Mouse (Mus musculus): Measurements from ENCODE around the gene Sox8.

The Sox8 gene

GRCm38 (mm10) chr17:25570648-25571452 lies at the start of gene Sox8:
TSS of gene Sox8 (minus strand) at chr17:25570686.
- peak; percentile 84 for DNase-seq (ENCODE audit: low read depth, low spot score)

DNA sequence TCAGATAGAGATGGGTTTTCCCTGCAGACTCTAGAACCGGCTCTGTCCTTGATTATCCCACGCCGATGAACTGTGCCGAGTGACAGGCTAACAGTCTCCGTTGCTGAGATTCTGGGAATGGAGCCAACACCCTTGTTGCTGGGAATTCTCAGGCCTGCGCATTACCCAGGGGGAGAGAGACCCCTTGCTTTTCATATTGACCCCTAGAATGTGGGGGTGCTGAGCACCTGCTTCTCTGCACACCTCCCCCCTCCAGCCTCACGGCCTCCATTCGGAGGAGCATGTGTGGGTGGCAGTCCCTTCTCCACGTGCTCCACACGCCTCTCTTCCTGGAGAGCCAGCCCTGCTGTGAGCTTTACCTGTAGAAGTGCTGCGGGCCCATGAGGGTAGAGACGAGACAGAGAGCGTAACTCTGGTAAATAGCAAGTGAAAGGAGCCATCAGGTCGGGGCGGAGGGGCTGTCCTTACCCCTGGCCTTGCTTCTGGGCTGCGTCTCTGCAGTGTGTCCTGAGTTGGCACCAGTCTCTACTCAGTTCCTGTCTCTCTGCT lies 48.1 kb upstream of the Sox8 start:
- DNase-seq (ENCODE audit: low read depth, low spot score): no peak

DNA sequence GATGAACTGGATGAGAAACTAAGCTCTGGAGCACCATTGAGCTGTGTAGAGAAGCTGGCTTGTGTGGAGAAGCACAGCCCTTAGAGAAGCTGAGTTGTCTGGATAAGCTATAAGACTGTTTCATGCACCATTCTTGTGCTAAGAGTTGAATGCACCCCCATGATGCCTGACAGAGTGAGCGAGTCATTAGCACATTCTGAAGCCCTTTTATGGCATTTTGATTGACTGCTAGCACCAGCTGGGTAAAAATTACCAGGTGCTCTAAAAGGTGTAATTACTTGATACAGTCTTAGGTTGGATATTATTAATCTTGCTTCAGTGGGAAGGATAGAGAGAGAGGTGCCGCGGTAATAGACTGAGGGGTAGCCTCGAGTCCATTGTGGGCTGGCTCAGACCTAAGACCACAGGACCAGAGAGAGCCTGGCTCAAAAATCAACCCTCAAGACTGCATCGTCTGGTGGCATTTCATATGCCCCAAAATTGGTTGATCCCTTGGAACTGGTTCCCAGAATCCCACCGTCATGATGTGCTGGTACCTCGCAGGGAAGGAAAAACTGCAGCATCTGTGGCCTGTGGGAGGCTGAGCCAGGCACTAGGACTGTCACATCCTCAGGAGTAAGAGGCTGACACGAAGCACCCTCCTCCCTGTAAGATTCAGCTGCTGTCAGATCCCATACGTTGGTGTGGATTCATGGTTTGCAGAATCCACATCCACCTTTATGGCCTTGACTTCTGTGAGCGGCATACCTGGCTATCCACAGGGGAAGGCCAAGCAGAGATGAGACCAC lies 44.4 kb upstream of the Sox8 start:
- DNase-seq (ENCODE audit: low read depth, low spot score): no peak

GRCm38 (mm10) chr17:25613323-25613722 lies 42.8 kb upstream of the Sox8 start:
- no peak for DNase-seq (ENCODE audit: low read depth, low spot score)

- no peak for DNase-seq (ENCODE audit: low read depth, low spot score)
These were observed 42.1 kb upstream of the Sox8 start for GRCm38 (mm10) chr17:25612537-25612936.

- DNase-seq (ENCODE audit: low read depth, low spot score): no peak
These were observed 39.7 kb upstream of the Sox8 start for GRCm38 (mm10) chr17:25610151-25610550.

DNA sequence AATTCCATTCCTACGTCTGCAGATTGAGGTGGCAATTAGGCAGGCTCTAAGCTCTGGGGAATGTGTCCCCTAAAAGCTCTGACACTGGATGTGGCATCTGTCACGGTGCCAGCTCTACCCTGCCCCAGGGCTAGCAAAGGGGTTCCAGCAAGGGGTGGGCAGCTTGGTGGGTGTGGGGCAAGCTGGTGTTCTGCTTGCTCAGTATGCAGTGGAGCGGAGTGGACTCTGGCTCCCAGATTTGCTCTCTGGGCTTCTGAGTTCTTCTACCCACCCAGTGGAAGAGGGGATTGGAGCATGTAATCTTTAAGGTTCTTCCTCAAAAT lies 39.0 kb upstream of the Sox8 start:
- DNase-seq (ENCODE audit: low read depth, low spot score): no peak

GRCm38 (mm10) chr17:25608821-25609505 lies 38.5 kb upstream of the Sox8 start:
- DNase-seq (ENCODE audit: low read depth, low spot score): no peak

DNA sequence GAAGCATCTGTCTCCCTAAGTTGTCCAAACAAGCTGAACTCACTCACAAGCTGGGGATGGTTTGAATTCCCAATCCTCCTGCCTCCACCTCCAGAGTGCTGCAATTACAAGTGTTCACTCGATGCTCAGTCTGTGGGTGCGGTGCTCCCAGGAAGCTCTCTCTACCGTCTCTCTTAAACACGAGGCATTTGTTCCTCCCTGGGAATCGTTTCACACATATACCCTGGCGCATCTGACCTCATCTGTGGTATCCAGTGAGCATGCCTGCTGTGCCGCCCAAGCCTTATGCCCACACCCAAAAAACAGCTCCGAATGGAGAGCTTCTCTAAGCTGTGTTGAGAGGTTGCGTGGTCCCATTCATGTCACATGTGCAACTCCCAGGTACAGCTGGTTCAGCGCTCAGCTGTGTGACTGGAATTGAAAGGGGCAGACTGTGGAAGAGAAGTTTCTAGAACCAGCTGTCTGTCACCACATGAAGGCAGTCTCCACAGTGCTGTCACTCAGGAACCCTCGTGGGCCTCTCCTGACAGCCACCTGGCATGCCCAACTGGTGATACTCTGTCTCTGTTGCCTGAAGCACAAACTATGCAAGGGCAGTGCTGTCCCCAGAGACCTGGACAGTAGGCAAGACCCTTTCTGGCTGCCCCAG lies 37.8 kb upstream of the Sox8 start:
- DNase-seq (ENCODE audit: low read depth, low spot score): no peak

DNA sequence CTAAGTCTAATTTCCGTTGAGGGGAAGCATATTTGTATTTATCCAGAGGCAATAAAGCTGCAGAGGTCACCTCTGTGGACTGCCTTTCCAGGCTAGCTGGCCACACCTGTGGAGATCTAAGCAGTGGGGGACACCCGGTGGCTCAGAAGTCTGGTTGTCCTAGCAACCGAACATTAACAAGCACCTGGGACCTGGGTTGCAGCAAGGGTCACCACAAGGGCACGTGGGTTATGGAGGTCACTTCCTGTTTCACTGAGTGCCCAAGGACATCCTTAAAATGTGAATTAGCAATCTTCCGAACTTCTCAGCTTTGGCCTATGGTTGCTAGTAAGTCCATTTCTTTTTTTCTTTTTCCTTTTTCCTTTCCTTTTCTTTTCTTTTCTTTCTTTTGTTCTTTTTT lies 33.7 kb upstream of the Sox8 start:
- DNase-seq (ENCODE audit: low read depth, low spot score): no peak

- no peak for DNase-seq (ENCODE audit: low read depth, low spot score)
These were observed 31.9 kb upstream of the Sox8 start for GRCm38 (mm10) chr17:25602366-25602765.

DNA sequence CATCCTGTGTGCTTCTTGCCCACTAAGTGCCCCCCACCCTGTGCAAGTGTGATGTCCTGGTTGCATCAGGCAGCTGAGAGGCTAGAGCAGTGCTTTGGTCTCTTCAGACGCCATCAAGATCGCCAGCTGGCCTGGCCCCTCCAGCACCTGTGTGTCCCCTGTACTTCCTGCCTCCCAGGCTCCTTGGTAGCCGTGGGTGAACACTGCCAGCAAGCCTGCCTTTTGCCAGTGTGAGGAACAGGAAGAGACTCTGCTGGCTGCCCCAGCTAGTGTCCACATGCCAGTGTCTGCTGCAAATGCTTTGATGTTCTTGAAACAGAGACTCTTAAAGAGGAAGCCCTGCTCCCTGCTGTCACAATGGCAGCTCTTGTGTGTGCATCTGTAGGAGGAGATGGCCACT lies 27.1 kb upstream of the Sox8 start:
- DNase-seq (ENCODE audit: low read depth, low spot score): no peak

- DNase-seq (ENCODE audit: low read depth, low spot score): no peak
These were observed 25.0 kb upstream of the Sox8 start for GRCm38 (mm10) chr17:25595495-25595894.

DNA sequence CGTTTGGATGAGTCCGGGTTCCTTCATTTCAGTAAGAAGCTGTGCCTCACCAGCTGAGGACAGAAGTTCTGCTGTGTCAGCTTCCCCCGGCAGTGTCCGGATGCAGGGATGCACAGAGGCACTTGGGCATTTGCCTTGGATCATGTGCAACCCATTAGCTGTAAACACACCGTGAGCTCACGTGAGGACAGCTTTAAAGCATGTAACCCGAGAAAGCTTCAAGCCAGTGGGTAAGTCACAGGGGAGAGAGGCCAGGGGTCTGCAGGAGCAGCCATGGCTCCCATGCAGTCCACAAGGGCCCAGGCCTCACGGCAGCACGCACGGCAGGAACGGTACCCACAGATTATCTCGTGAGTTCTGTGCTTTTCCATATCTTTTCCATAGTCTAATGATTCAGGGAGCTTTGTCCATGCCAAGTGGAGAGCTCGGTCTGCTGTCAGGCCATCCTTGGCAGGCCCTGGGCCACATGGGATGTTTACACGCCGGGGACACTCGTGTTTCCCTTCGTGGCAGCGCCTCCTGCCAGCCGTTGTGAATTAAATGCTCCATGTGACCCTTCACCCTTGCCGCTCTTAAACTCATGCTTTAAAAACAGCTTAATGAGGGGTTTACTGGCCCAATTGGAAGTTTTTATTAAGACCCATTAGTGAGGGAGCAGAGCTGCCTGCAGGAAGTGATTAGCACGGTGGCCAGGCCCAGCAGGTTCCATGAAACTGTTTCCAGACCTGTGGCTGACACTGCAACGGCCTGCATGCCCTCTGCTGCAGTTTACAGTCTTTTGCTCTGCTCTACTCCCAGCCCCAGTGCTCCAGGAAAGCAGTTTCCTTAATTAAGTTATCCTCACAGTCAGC lies 23.1 kb upstream of the Sox8 start:
- peak; percentile 44 for DNase-seq (ENCODE audit: low read depth, low spot score)

- DNase-seq (ENCODE audit: low read depth, low spot score): no peak
These were observed 21.9 kb upstream of the Sox8 start for GRCm38 (mm10) chr17:25592336-25592735.

DNA sequence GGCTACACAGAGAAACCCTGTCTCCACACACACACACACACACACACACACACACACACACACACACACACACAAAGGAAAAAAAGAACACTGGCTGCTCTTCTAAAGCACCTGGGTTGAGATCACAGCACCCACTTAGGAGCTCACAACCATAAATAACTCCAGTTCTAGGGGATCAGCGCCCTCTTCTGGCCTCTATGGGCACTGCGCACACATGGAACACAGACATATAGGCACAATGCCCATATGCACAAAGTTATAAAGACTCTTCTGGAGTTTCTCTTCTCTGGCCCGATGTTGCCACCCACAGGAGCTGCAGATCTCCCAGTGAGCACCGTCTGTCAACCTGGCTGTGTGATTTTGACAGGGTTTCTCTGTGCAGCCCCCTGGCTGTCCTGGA lies 20.5 kb upstream of the Sox8 start:
- DNase-seq (ENCODE audit: low read depth, low spot score): no peak

- no peak for DNase-seq (ENCODE audit: low read depth, low spot score)
These were observed 19.6 kb upstream of the Sox8 start for GRCm38 (mm10) chr17:25590068-25590467.

DNA sequence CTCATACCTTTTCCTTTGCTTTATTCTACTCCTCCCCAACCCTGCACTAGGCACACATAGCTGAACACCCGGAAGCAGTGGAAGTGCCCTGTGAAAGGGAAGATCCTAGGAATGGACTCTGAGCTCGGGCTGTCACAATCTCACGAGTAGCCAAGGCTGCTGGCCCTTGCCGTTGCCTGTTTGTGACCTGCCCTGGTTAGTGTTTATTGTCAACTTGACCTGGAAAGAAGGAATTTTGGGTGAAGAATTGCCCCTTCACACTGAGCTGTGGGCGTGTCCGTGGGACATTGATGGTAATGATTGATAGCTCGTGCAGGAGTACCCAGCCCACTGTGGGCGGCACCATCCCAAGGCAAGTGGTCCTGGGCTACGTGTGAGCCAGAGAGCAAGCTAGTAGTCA lies 14.2 kb upstream of the Sox8 start:
- no peak for DNase-seq (ENCODE audit: low read depth, low spot score)

DNA sequence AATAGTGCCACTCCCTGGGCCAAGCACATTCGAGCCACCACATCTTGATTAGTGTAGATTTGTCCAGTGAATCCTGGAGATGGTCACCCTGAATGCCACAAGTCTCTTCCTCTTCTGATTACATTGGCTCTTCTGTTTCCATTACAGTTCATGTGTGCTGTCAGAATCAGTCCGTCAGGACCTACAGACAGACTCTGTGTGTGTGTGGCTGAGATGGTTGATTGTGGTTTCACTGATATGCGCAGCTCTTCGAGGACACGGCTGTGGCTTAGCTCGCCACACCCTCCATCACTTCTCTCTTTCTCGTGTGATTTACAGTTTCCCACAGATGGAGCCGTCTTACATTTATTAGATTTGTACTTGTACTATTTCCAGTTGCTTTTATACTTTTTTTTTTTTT lies 13.4 kb upstream of the Sox8 start:
- no peak for DNase-seq (ENCODE audit: low read depth, low spot score)

- no peak for DNase-seq (ENCODE audit: low read depth, low spot score)
These were observed 12.6 kb upstream of the Sox8 start for GRCm38 (mm10) chr17:25583099-25583498.

DNA sequence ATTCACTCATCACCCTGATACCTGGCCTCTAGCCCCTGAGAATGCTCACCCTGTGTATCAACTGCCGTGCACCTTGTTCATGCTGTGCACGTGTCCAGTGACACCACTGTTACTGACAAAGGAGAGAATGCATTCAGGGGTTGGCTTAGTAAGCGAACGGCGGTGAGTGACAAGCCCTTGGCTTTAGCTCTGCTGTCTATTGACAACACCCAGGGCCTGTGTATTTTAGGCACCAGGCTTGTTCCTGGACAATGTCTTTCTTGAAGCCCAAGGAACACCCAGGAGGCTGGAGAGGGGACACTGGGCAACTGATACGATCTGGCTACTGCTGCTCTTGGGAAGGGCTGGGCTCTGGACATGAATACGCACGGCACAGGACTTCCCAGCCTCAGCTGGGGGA lies 11.6 kb upstream of the Sox8 start:
- no peak for DNase-seq (ENCODE audit: low read depth, low spot score)
